Comparison of ENCODE assay signal across 20 mouse cellular contexts in genomic region chr19:26804401-26804800, GRCm38 (mm10).
DNase-seq lines count a peak whose midpoint lies in the region; ATAC-seq and TF ChIP-seq lines count a peak whose summit lies in the region.
"Had no signal": no experiment of that assay in that cellular context is flagged by ENCODE, and none has a peak within 500 bp of the region (broad histone marks: within the 10 kb centered on the region; RNA-seq: fewer than 3 reads in every experiment).

No protein-coding gene starts in this region.

- no peaks in the 10 kb centered on the region for H3K36me3 ChIP-seq in lung, postnatal 0 days (ENCODE audit: insufficient read depth, low read length)
- H3K36me3 ChIP-seq: embryonic facial prominence, embryonic 12.5 days; forebrain, embryonic 15.5 days; heart, embryonic 10.5 days; hindbrain, embryonic 12.5 days had no signal

- H3K27me3 ChIP-seq in lung, postnatal 0 days (replicated peaks; ENCODE audit: insufficient read depth, low read length), result no peaks in the 10 kb centered on the region
- H3K27me3 ChIP-seq: embryonic facial prominence, embryonic 12.5 days; forebrain, embryonic 15.5 days; hindbrain, embryonic 12.5 days had no signal

- peak overlapping the region; percentile 25; the same call in 1 of the 2 replicates for H3K4me2 ChIP-seq in lung, postnatal 0 days (replicated peaks; ENCODE audit: low read depth, low read length)
- H3K4me2 ChIP-seq: embryonic facial prominence, embryonic 12.5 days; forebrain, embryonic 15.5 days; hindbrain, embryonic 12.5 days had no signal

- H3K9ac ChIP-seq in lung, postnatal 0 days (replicated peaks; ENCODE audit: low read depth), result no peak overlapping the region
- H3K9ac ChIP-seq: embryonic facial prominence, embryonic 12.5 days; forebrain, embryonic 15.5 days; hindbrain, embryonic 12.5 days had no signal

- no peak overlapping the region for H3K4me3 ChIP-seq in lung, postnatal 0 days (ENCODE audit: low read depth, low read length)
- H3K4me3 ChIP-seq: embryonic facial prominence, embryonic 12.5 days; forebrain, embryonic 15.5 days; heart, embryonic 10.5 days; hindbrain, embryonic 12.5 days had no signal

- no peaks in the 10 kb centered on the region for H3K4me1 ChIP-seq in lung, postnatal 0 days (ENCODE audit: insufficient read depth, low read depth, low read length)
- H3K4me1 ChIP-seq: embryonic facial prominence, embryonic 12.5 days; forebrain, embryonic 15.5 days; heart, embryonic 10.5 days; hindbrain, embryonic 12.5 days had no signal

- TF ChIP-seq EP300 in lung, postnatal 0 days (IDR thresholded peaks at IDR 0.05), result no peak

- DNase-seq in lung, postnatal 0 days (ENCODE audit: low spot score), result no peak
- DNase-seq in lung, postnatal 36 days, result no peak
- no peak for DNase-seq in urinary bladder, postnatal 10 days (ENCODE audit: low spot score)
- DNase-seq in cerebellum, adult 18-20 months, result no peak
- DNase-seq: adrenal gland, adult 8-10 months; adrenal gland, postnatal 36 days; cerebellum, adult 8-10 months; cerebellum, postnatal 14 days; gastrocnemius, postnatal 10 days; heart, adult 18-20 months; heart, postnatal 10 days; heart, postnatal 4 days had no signal

- H3K9me3 ChIP-seq in lung, postnatal 0 days (ENCODE audit: low read length), result no peaks in the 10 kb centered on the region
- H3K9me3 ChIP-seq: embryonic facial prominence, embryonic 12.5 days; forebrain, embryonic 15.5 days; heart, embryonic 10.5 days; hindbrain, embryonic 12.5 days had no signal

- TF ChIP-seq CTCF in lung, postnatal 0 days (IDR thresholded peaks at IDR 0.05), result no peak

- no peak for ATAC-seq in lung, postnatal 0 days
- ATAC-seq in CD4-positive, CD25-positive, alpha-beta regulatory T cell, adult 4 months, result peak; percentile 63
- peak; percentile 57 for ATAC-seq in activated CD4-positive, CD25-positive, alpha-beta regulatory T cell, adult 4 months
- ATAC-seq: forebrain, embryonic 15.5 days; hindbrain, embryonic 16.5 days; Patski had no signal

- WGBS in lung, postnatal 0 days, result 79% methylated on average over 4 of the region's 4 CpGs

- H3K27ac ChIP-seq in lung, postnatal 0 days (ENCODE audit: low read length), result no peak overlapping the region
- H3K27ac ChIP-seq: embryonic facial prominence, embryonic 12.5 days; forebrain, embryonic 15.5 days; heart, embryonic 10.5 days; hindbrain, embryonic 12.5 days had no signal
